Mouse (Mus musculus) G1E (cell line): ENCODE data around the gene Parp9. TPM values are rescaled to one million over a fixed set of nuclear protein-coding genes. Genes with fewer than 3 reads are reported as not detected.
"Not testable (repeated sequence)": the region's sequence is repeated elsewhere in the genome, so short reads cannot be mapped to it uniquely, and the experiment has no call there.

ENCODE experiments used
- ATAC-seq: 2 replicates; pipeline ENCODE4 v1.8.0; 2016; ENCODE audit warnings: mild to moderate bottlenecking; ENCODE audit not compliant: insufficient number of reproducible peaks, poor library complexity, low FRiP score, severe bottlenecking; ENCODE audit errors: extremely low read depth
- DNase-seq: peaks from one replicate; pipeline ENCODE4 v3.0.0; 2012; ENCODE audit warnings: low spot score
- H3K27me3 ChIP-seq: 2 replicates; pipeline ENCODE4 v1.6.1; 2012; ENCODE audit warnings: mild to moderate bottlenecking, low read length, inconsistent platforms; ENCODE audit not compliant: insufficient read depth
- H3K36me3 ChIP-seq: replicated peaks from 2 replicates; pipeline ENCODE3; 2012; ENCODE audit warnings: mild to moderate bottlenecking, inconsistent platforms
- H3K4me1 ChIP-seq: 2 replicates; pipeline ENCODE4 v1.6.1; 2012; ENCODE audit warnings: low read depth, low read length, inconsistent platforms, mixed read lengths; ENCODE audit not compliant: insufficient read depth
- H3K4me3 ChIP-seq: 2 replicates; pipeline ENCODE4 v1.5.1; 2012; ENCODE audit warnings: low read depth, mild to moderate bottlenecking, inconsistent platforms, low read length, moderate library complexity, mixed read lengths
- H3K9me3 ChIP-seq: replicated peaks from 2 replicates; pipeline ENCODE4 v1.6.1; 2012; ENCODE audit warnings: inconsistent platforms
- CTCF ChIP-seq: IDR thresholded peaks from 2 replicates; pipeline ENCODE4 v1.5.1; 2012; ENCODE audit warnings: low read depth, low read length, inconsistent platforms, mixed read lengths
- GATA1 ChIP-seq: IDR thresholded peaks from 2 replicates; pipeline ENCODE4 v1.6.1; 2012; ENCODE audit warnings: borderline replicate concordance, low read length, inconsistent platforms, mixed read lengths
- GATA2 ChIP-seq: IDR thresholded peaks from 2 replicates; pipeline ENCODE4 v1.6.1; 2012; ENCODE audit warnings: low read depth, low read length, inconsistent platforms, borderline replicate concordance
- POLR2AphosphoS5 ChIP-seq: IDR thresholded peaks from 2 replicates; pipeline ENCODE4 v1.6.1; 2012; ENCODE audit warnings: low read depth, low read length, inconsistent platforms; ENCODE audit not compliant: insufficient replicate concordance
- TAL1 ChIP-seq: conservative IDR thresholded peaks from 2 replicates; pipeline ENCODE4 v1.6.1; 2012; ENCODE audit warnings: low read depth, low read length, inconsistent platforms, mixed read lengths
- polyA plus RNA-seq: library from polyadenylated mRNA; stranded (reverse); fragments of >175 nt; gene quantifications from 2 replicates; pipeline ENCODE4 v1.2.3, GENCODE M21; 2012
- total RNA-seq, 2 experiments: library from RNA; stranded (forward) in 1 of 2; stranded (reverse) in 1 of 2; fragments of 200-1000 nt in 1 of 2; fragments of >200 nt in 1 of 2; fragmentation: Nextera tagmentation in 1 of 2; gene quantifications; 2 replicates each; pipeline ENCODE4 v1.2.3; 2014 to 2017

The Parp9 gene
- total and polyA plus RNA-seq, 3 experiments = 2.1 to 36.4 (median 13.5) TPM

- H3K9me3 ChIP-seq = no peaks in the 10 kb centered on the region
- no peaks in the 10 kb centered on the region for H3K27me3 ChIP-seq
- peaks cover 59% of the 10 kb centered on the region for H3K36me3 ChIP-seq
- no peak for ATAC-seq
- H3K4me3 ChIP-seq = no peak overlapping the region
- no peak for TF ChIP-seq GATA2
- no peak for TF ChIP-seq POLR2AphosphoS5
- no peak for TF ChIP-seq CTCF
- no peak for TF ChIP-seq TAL1
- no peak for TF ChIP-seq GATA1
- peaks cover 12% of the 10 kb centered on the region; the same call in 1 of the 2 replicates for H3K4me1 ChIP-seq
- no peak for DNase-seq
Measured at GRCm38 (mm10) chr16:35967319-35967718, 29.0 kb downstream of the Parp9 start.

- TF ChIP-seq CTCF (no peak), GATA1 (no peak), TAL1 (no peak), POLR2AphosphoS5 (no peak), GATA2 (no peak)
- no peak overlapping the region for H3K4me3 ChIP-seq
- peaks cover 65% of the 10 kb centered on the region for H3K36me3 ChIP-seq
- no peak for ATAC-seq
- H3K9me3 ChIP-seq = no peaks in the 10 kb centered on the region
- DNase-seq = no peak
- H3K4me1 ChIP-seq = peaks cover 12% of the 10 kb centered on the region; the same call in 1 of the 2 replicates
- no peaks in the 10 kb centered on the region for H3K27me3 ChIP-seq
Measured at GRCm38 (mm10) chr16:35968149-35968548, 29.9 kb downstream of the Parp9 start.

- H3K4me1 ChIP-seq = no peaks in the 10 kb centered on the region
- H3K36me3 ChIP-seq = peaks cover 31% of the 10 kb centered on the region
- DNase-seq (no peak), ATAC-seq (no peak)
- no peak for TF ChIP-seq POLR2AphosphoS5
- no peak for TF ChIP-seq GATA1
- TF ChIP-seq TAL1 = no peak
- no peak for TF ChIP-seq CTCF
- no peak for TF ChIP-seq GATA2
- H3K4me3 ChIP-seq = no peak overlapping the region
- no peaks in the 10 kb centered on the region for H3K27me3 ChIP-seq
- H3K9me3 ChIP-seq = no peaks in the 10 kb centered on the region
Measured at GRCm38 (mm10) chr16:35974021-35974420, 35.8 kb downstream of the Parp9 start.

- ATAC-seq, DNase-seq, H3K4me1 ChIP-seq, H3K36me3 ChIP-seq, H3K4me3 ChIP-seq, H3K27me3 ChIP-seq, H3K9me3 ChIP-seq: not testable (repeated sequence)
Measured at GRCm38 (mm10) chr16:35978450-35978849, 40.2 kb downstream of the Parp9 start, which contains the start of gene Kpna1. Gene Kpna1 (plus strand): TSS chr16:35978750.

GRCm38 (mm10) chr16:35981363-35981821, 43.1 kb downstream of the Parp9 start:
- H3K4me1 ChIP-seq = peaks cover 24% of the 10 kb centered on the region
- peak; percentile 99 for ATAC-seq
- H3K4me3 ChIP-seq = no peak overlapping the region; the same call in 1 of the 2 replicates

GRCm38 (mm10) chr16:35982506-35982901, 44.2 kb downstream of the Parp9 start:
- TF ChIP-seq CTCF (no peak), POLR2AphosphoS5 (no peak), TAL1 (no peak)
- DNase-seq (peak; percentile 2), ATAC-seq (no peak)
- H3K36me3 ChIP-seq = peaks cover 6% of the 10 kb centered on the region
- H3K9me3 ChIP-seq = no peaks in the 10 kb centered on the region; the same call in 1 of the 2 replicates
- peak overlapping the region; percentile 83 for H3K4me3 ChIP-seq
- H3K27me3 ChIP-seq = peaks cover 4% of the 10 kb centered on the region
- peaks cover 30% of the 10 kb centered on the region for H3K4me1 ChIP-seq

More at GRCm38 (mm10) chr16:35981363-35981821, 43.1 kb downstream of the Parp9 start:
- peaks cover 4% of the 10 kb centered on the region for H3K27me3 ChIP-seq
- H3K9me3 ChIP-seq = no peaks in the 10 kb centered on the region; the same call in 1 of the 2 replicates
- TF ChIP-seq GATA1 = no peak
- peak; percentile 47; the same call in 1 of the 2 replicates for TF ChIP-seq CTCF
- 0 out of 2 replicates have a peak, but pooled peaks have one; percentile 66 for TF ChIP-seq POLR2AphosphoS5
- TF ChIP-seq GATA2 = peak; percentile 94
- peak; percentile 25; the same call in 1 of the 2 replicates for TF ChIP-seq TAL1
- H3K36me3 ChIP-seq = peaks cover 6% of the 10 kb centered on the region
- DNase-seq = peak; percentile 100

GRCm38 (mm10) chr16:35982902-35983516, 44.7 kb downstream of the Parp9 start:
- Histone ChIP-seq H3K27me3 (peaks cover 4% of the 10 kb centered on the region), H3K36me3 (peaks cover 6% of the 10 kb centered on the region), H3K4me3 (peak overlapping the region; percentile 83), H3K9me3 (no peaks in the 10 kb centered on the region; the same call in 1 of the 2 replicates), H3K4me1 (peaks cover 34% of the 10 kb centered on the region)
- DNase-seq = peak; percentile 92
- no peak for TF ChIP-seq GATA2
- no peak for TF ChIP-seq GATA1
- TF ChIP-seq TAL1 = no peak
- no peak for TF ChIP-seq CTCF
- no peak for TF ChIP-seq POLR2AphosphoS5
- ATAC-seq = peak; percentile 61
